Mouse (Mus musculus) hindbrain, embryonic 11.5 days (tissue): Measurements from ENCODE around the gene Olfr1028. TPM values are rescaled to one million over a fixed set of nuclear protein-coding genes. Genes with fewer than 3 reads are reported as not detected.

Experiments used
- polyA plus RNA-seq: library from polyadenylated mRNA; unstranded; fragments of >200 nt; fragmentation: Nextera tagmentation; extraction: Ambion mirVana; gene quantifications from 2 replicates; pipeline ENCODE4 v1.2.1, GENCODE M21; 2014

The Olfr1028 gene
- polyA plus RNA-seq, 1 experiment from 2014 or later, result not detected

Other genes starting within 250 kb of the Olfr1028 start
- not detected in 2 replicates for gene Olfr1009, start 235.0 kb upstream of the Olfr1028 start, polyA plus RNA-seq
- not detected in 2 replicates for gene Olfr1012, start 187.7 kb upstream of the Olfr1028 start, polyA plus RNA-seq
- not detected in 2 replicates for gene Olfr1013, start 183.3 kb upstream of the Olfr1028 start, polyA plus RNA-seq
- not detected in 2 replicates for gene Olfr1014, start 177.7 kb upstream of the Olfr1028 start, polyA plus RNA-seq
- not detected in 2 replicates for gene Olfr1015, start 168.4 kb upstream of the Olfr1028 start, polyA plus RNA-seq
- not detected in 2 replicates for gene Olfr1016, start 147.9 kb upstream of the Olfr1028 start, polyA plus RNA-seq
- gene Olfr1018, start 132.0 kb upstream of the Olfr1028 start, polyA plus RNA-seq, result not detected in 2 replicates
- not detected in 2 replicates for gene Olfr1019, start 105.0 kb upstream of the Olfr1028 start, polyA plus RNA-seq
- gene Olfr1020, start 103.4 kb upstream of the Olfr1028 start, polyA plus RNA-seq, result not detected in 2 replicates
- not detected in 2 replicates for gene Olfr1022, start 81.8 kb upstream of the Olfr1028 start, polyA plus RNA-seq
- gene Olfr1023, start 64.8 kb upstream of the Olfr1028 start, polyA plus RNA-seq, result not detected in 2 replicates
- not detected in 2 replicates for gene Olfr1024, start 45.4 kb upstream of the Olfr1028 start, polyA plus RNA-seq
- not detected in 2 replicates for gene Olfr1025-ps1, start 35.2 kb upstream of the Olfr1028 start, polyA plus RNA-seq
- gene Olfr1026, start 28.9 kb upstream of the Olfr1028 start, polyA plus RNA-seq, result not detected in 2 replicates
- not detected in 2 replicates for gene Olfr1029, start 23.5 kb downstream of the Olfr1028 start, polyA plus RNA-seq
- gene Olfr1030, start 28.8 kb downstream of the Olfr1028 start, polyA plus RNA-seq, result not detected in 2 replicates
- not detected in 2 replicates for gene Olfr1031, start 39.9 kb downstream of the Olfr1028 start, polyA plus RNA-seq
- not detected in 2 replicates for gene Olfr1032, start 55.1 kb downstream of the Olfr1028 start, polyA plus RNA-seq
- gene Olfr1033, start 70.2 kb downstream of the Olfr1028 start, polyA plus RNA-seq, result not detected in 2 replicates
- gene Olfr1034, start 95.4 kb downstream of the Olfr1028 start, polyA plus RNA-seq, result not detected in 2 replicates
- gene Olfr1036, start 123.6 kb downstream of the Olfr1028 start, polyA plus RNA-seq, result not detected in 2 replicates
- gene Olfr1037, start 136.9 kb downstream of the Olfr1028 start, polyA plus RNA-seq, result not detected in 2 replicates
- gene Olfr1039, start 185.5 kb downstream of the Olfr1028 start, polyA plus RNA-seq, result not detected in 2 replicates
- gene Olfr1040, start 196.3 kb downstream of the Olfr1028 start, polyA plus RNA-seq, result not detected in 2 replicates
- gene Olfr1042, start 211.4 kb downstream of the Olfr1028 start, polyA plus RNA-seq, result not detected in 2 replicates
- not detected in 2 replicates for gene Olfr1043, start 217.1 kb downstream of the Olfr1028 start, polyA plus RNA-seq
- not detected in 2 replicates for gene Olfr1044, start 227.4 kb downstream of the Olfr1028 start, polyA plus RNA-seq
- gene Olfr52, start 235.2 kb downstream of the Olfr1028 start, polyA plus RNA-seq, result not detected in 2 replicates